Mouse (Mus musculus) regulatory T cell (primary cell): ENCODE results near the gene Ankrd52.

ENCODE experiments used
- in situ Hi-C: fragments of 300-600 bp; cut with MboI, MseI; formaldehyde crosslinking; loops from one replicate; pipeline ENCODE4 v1.15.1; 2025; ENCODE audit warnings: high pct_unique_total_duplicates

The Ankrd52 gene

DNA sequence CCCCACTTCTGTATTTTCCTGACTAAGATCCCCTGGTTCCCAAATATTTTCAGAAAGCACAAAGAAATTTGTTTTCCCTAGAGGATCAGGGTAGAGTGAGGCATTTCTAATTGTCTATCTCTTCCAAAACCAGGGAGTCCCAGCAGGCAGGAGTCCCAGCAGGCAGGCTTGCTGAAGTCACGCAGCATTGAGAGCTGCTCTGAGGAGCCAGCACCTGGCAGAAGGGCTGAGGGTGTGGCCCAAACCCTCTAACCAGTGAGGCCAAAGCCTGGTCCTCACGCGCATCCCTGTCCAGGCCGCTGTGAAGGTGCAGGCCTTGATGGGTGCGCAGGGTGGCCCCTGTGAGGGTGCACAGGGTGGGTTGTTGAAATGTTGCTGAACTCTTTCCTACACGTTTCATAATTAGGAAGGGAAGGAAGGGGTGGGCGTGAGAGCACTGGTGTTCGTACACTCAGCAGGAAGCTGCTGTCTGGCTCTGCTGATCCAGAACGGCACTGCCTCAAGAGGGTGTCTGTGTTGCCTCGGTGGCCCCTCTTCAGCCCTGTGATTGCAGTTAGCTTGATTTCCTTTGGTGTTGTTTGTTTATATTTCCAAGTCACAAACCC is 61.9 kb downstream of the Ankrd52 start:
- in situ Hi-C loops: no loop called here

DNA sequence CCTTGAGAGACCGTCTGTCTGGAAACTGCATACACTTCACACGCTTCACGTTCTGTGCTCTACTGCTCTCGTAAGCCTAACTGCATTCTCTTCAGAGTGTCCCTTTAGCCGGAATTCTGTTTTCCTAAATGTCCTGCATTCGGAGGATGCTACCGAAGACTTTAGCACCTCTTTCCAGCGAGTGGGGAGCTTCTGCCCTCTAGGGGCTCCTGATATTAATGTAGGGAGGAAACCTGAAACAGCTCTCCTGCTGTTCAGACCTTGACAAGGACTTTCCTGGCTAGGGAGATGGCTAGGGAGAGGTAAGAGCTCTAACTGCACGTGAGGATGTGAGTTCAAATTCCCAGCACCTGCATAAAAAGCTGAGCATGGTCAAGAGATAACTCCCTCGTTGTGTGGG is 63.5 kb downstream of the Ankrd52 start:
- in situ Hi-C loops: no loop called here

DNA sequence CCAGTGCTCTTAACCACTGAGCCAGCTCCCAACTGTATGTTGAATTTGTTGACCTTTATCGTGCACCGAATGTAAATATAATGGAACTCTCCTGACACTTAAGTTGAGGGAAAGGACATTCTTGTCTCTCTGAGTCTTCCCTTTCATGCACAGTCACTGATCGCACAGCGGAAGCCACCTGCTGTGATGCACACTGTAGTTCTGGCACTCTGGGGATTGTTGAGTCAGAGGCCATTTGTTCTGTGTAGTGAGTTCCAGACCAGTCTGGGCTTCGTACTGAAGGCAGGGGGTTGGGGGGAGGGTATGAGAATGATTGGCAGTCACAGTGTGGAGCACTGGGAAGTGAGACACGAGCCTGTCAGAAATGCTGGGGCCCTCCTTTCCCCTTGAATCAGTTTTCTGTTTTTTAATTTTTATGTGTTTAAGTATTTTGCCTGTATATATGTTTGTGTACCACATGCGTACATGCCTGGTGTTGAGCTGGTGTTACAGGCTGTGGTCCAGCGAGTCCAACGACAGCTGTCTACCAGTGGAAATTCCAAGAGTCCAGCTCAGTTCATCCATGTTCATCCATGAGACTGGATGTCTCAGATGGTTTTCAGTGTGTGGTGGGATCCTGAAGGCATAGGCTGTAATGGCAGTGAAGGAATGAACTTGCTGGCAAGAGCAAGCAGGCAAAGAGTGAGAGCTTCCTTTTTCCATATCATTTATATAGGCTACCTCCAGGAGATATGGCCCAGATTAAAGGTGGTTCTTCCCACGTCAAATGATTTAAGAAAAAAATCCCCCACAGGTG is 64.6 kb downstream of the Ankrd52 start:
- in situ Hi-C loops: no loop called here

DNA sequence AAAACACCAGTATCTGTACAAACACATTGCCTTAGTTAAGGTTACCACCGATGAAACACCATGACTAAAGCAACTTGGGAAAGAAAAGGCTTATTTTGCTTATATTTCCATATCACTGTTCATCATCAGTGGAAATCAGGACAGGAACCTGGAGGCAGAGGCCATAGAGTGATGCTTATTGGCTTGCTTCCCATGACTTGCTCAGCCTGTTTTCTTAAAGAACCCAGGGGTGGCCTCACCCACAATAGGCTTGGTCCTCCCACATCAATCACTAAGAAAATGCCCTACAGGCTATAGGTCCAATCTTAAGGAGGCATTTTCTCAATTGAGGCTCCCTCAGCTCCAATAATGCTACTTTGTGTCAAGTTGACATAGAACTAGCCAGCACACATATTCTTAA is 65.8 kb downstream of the Ankrd52 start:
- in situ Hi-C loops: no loop called here

DNA sequence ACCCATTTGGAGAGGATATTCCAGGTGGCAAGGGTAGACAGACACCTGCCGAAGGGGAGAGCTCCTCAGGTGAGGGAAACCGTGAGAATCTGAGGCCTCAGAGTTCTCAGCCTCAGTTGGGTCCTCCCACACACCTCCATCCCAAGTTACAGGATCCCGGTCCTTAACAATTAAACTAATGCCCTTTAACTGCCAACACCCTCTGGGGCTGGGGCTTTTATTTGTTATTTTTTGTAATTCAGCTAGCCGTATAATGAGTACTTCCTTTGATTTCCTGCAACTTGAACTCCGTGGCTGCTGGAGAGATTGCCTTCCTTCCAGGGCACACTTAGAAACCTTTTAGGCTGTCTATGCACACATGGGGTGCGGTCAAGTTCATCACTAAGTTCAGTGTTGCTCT is 67.4 kb downstream of the Ankrd52 start:
- in situ Hi-C loops: no loop called here

DNA sequence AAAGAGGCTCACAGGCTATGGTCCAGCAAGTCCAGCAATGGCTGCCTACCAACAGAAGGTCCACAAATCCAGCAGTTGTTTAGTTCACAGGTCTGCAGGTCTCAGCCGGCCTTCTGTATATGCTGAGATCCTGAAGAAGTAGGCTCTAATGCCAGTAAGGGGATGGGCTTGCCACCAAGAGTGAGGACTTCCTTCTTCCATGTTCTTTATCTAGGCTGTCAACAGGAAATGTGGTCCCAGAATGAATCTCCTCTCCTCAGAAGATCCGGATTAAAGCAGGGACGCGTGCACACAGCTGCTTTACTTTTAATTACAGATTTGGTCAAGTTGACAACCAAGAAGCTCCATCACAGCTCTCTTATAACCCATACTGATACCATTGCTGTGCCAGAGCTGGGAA is 68.5 kb downstream of the Ankrd52 start:
- in situ Hi-C loops: loop anchor here (5.0 kb wide), 1 partner anchor 38 kb away; no protein-coding TSS in a partner anchor

DNA sequence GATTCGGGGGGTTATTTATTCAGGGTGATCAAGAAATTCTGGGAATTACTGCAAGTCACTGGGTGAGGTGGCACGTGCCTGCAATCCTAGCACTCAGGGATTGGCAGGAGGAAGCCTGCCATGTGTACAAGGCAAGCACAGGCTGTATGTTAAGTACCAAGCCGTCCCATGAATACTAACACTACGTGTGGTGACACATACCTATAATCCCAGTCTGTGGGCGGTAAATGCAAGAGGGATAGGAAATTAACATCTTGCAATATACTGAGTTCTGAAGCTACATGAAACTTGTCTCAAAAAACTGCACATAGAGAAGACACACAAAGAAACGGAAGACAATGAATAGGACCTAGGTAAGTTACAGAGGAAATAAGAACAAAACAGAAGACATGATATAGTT is 74.1 kb downstream of the Ankrd52 start:
- in situ Hi-C loops: no loop called here

DNA sequence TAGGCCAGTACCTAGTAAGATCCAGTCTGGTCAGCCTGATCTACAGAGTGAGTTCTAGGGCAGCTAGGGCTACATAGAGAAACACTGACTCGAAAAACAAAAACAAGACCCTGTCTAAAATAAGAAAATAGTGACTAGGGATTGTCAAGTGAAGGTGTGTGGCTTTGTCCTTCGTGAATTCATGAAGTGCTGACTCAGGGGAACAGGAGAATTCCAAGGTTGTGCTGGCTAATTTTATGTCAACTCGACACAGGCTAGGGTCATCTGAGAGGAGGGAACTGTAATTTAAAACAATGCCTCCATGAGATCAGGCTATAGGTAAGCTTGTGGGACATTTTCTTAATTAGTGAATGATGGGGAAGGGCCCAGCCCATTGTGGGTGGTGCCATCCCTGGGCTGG is 77.6 kb downstream of the Ankrd52 start:
- in situ Hi-C loops: no loop called here

DNA sequence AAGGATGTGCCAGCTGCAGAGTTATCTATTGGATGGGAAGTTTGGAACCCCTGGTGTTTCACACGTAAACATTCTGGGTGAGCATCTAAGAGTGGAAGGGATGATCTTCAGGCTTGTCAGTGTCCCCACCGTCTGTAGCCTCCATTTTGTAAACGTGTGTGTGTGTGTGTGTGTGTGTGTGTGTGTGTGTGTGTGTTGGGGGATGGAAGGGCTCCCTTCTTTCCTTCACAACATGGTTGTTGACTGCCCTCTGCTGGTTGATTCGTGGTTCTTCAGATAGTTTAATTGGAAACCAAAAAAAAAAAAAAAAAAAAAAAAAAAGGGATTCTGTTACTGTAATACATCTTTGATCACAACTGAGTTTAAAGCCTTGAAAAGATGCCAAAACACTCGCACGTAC is 78.4 kb downstream of the Ankrd52 start:
- in situ Hi-C loops: loop anchor here (5.0 kb wide), 1 partner anchor 88 kb away; the partner anchor contains the start of gene Coq10a

DNA sequence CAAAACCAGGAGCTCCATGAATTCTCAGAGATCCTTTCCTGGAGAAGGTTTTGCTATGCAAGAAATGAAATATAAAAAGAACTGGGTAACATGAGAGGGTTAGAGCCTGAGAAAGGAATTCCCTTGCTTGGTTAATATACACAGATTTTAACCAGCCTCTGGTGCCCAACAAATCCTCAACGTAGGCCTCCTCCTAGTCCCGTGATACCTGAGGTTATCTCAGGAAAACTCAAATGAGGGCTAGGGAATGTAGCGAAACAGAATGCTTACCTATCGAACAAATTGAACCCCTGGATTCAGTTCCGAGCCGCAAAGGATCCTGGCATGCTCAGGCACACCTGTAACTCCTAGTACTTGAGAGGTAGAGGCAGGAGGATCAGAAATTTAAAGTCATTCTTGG is 80.8 kb downstream of the Ankrd52 start:
- in situ Hi-C loops: loop anchor here (5.0 kb wide), 1 partner anchor 90 kb away; the partner anchor contains the start of gene Coq10a
